Mouse (Mus musculus) ES-Bruce4 (cell line): ENCODE measurements around the gene Gm4353. TPM values are rescaled to one million over a fixed set of nuclear protein-coding genes. Genes with fewer than 3 reads are reported as not detected.
A peak's percentile ranks its signal among the peaks of the same experiment; 100 is the strongest.

Experiments
- H3K27ac ChIP-seq: 2 replicates; pipeline ENCODE4 v1.5.1; 2012; ENCODE audit warnings: low read length, inconsistent platforms; ENCODE audit not compliant: insufficient read depth
- H3K27me3 ChIP-seq: 2 replicates; pipeline ENCODE4 v1.6.1; 2012; ENCODE audit warnings: mild to moderate bottlenecking, low read length, inconsistent platforms; ENCODE audit not compliant: control insufficient read depth, poor library complexity, insufficient read depth, severe bottlenecking
- H3K36me3 ChIP-seq: 2 replicates; pipeline ENCODE4 v1.6.1; 2012; ENCODE audit warnings: inconsistent platforms, mild to moderate bottlenecking, low read length, moderate library complexity; ENCODE audit not compliant: control insufficient read depth, poor library complexity, insufficient read depth, severe bottlenecking
- H3K4me1 ChIP-seq: one replicate; pipeline ENCODE4 v1.8.1; 2011; ENCODE audit warnings: low read length; ENCODE audit not compliant: control insufficient read depth, insufficient read depth
- H3K4me3 ChIP-seq: 2 replicates; pipeline ENCODE4 v1.5.1; 2011; ENCODE audit warnings: low read depth, mild to moderate bottlenecking, low read length
- H3K9ac ChIP-seq: 2 replicates; pipeline ENCODE4 v1.6.1; 2012; ENCODE audit warnings: low read depth, mild to moderate bottlenecking, inconsistent platforms; ENCODE audit not compliant: poor library complexity, severe bottlenecking
- H3K9me3 ChIP-seq: replicated peaks from 2 replicates; pipeline ENCODE4 v1.6.1; 2012; ENCODE audit warnings: mild to moderate bottlenecking, low read length, inconsistent platforms; ENCODE audit not compliant: control insufficient read depth, poor library complexity, insufficient read depth, severe bottlenecking
- CTCF ChIP-seq: IDR thresholded peaks from one replicate; pipeline ENCODE4 v1.8.1; 2011; ENCODE audit warnings: low read depth, low read length
- EP300 ChIP-seq: IDR thresholded peaks from 2 replicates; pipeline ENCODE4 v1.6.1; 2011; ENCODE audit warnings: low read depth, low read length; ENCODE audit not compliant: insufficient read depth
- POLR2A ChIP-seq: IDR thresholded peaks from one replicate; pipeline ENCODE4 v1.8.1; 2011; ENCODE audit warnings: low read length; ENCODE audit not compliant: insufficient read depth
- polyA plus RNA-seq: library from polyadenylated mRNA; stranded (reverse); fragments of >200 nt; gene quantifications from 2 replicates; pipeline ENCODE4 v1.2.4, GENCODE M21; 2011; ENCODE audit warnings: low read depth; ENCODE audit not compliant: missing spikeins, insufficient read depth, insufficient read length

Gene Gm4353
- polyA plus RNA-seq, 1 experiment = 2.1 TPM

DNA sequence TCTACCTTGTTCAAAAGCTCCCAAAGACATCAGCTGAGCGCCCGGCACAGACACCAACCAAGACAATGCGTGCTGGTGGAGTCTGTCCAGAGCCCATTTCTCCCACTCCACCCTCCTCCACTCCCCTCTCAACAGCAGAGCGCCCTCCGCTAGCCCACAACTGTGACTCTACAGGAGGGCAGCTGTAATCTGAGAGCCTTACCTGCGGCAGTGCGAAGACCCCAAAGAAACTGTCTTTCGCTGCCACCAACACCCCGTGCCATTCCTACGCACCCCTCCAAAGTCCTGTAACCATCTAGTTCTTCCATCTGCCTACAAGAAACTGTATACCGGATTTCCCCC lies 45.3 kb downstream of the Gm4353 start, which contains the start of gene 1110004F10Rik:
Gene 1110004F10Rik (plus strand): TSS at position 202 of the 342 bp plus-strand sequence.
- Histone ChIP-seq H3K9me3 (no peaks in the 10 kb centered on the region), H3K4me3 (peak within 1 kb of the TSS; percentile 67), H3K9ac (no peak within 1 kb of the TSS), H3K36me3 (no peaks in the 10 kb centered on the region), H3K27ac (no peak within 1 kb of the TSS), H3K4me1 (peaks cover 2% of the 10 kb centered on the region), H3K27me3 (peaks cover 25% of the 10 kb centered on the region)
- TF ChIP-seq EP300 (no peak), CTCF (no peak), POLR2A (no peak)

DNA sequence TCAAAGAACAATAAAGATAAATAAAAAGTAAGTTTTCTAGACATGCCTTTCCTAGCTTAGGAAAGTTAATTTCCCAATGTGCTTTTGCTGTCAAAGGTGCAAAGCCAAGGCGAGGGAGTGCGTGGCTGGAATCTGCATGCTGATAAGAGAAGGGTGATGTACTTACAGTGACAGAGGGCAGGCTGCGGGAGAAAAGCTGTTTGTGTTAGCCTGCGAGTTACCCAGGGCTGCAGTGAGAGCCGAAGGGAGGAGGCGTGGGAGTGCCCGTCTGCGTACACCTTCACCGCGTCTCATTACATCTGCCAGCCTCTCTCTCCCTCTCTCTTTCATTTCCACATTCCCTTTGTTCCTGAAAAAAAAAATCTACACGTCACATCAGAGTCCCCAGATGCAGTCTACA lies 45.9 kb downstream of the Gm4353 start, which contains the start of gene Sox6:
Gene Sox6 (minus strand): TSS at position 286 of the 400 bp plus-strand sequence.
- Histone ChIP-seq H3K27ac (no peak within 1 kb of the TSS), H3K36me3 (no peaks in the 10 kb centered on the region), H3K9me3 (no peaks in the 10 kb centered on the region), H3K4me1 (peaks cover 2% of the 10 kb centered on the region), H3K9ac (no peak within 1 kb of the TSS), H3K4me3 (peak within 1 kb of the TSS; percentile 67), H3K27me3 (peaks cover 31% of the 10 kb centered on the region)
- TF ChIP-seq POLR2A (no peak), EP300 (no peak), CTCF (no peak)

- Histone ChIP-seq H3K27me3 (peaks cover 35% of the 10 kb centered on the region), H3K36me3 (no peaks in the 10 kb centered on the region), H3K27ac (no peak overlapping the region), H3K4me1 (peaks cover 2% of the 10 kb centered on the region), H3K9ac (no peak overlapping the region), H3K9me3 (no peaks in the 10 kb centered on the region), H3K4me3 (no peak overlapping the region)
- TF ChIP-seq POLR2A = no peak
- no peak for TF ChIP-seq EP300
- no peak for TF ChIP-seq CTCF
These were observed 46.4 kb downstream of the Gm4353 start for GRCm38 (mm10) chr7:116038024-116038423.

GRCm38 (mm10) chr7:116036591-116037555 lies 47.6 kb downstream of the Gm4353 start:
- Histone ChIP-seq H3K36me3 (no peaks in the 10 kb centered on the region), H3K27me3 (peaks cover 41% of the 10 kb centered on the region), H3K9ac (no peak overlapping the region), H3K27ac (no peak overlapping the region), H3K4me3 (no peak overlapping the region), H3K9me3 (no peaks in the 10 kb centered on the region), H3K4me1 (peaks cover 2% of the 10 kb centered on the region)
- no peak for TF ChIP-seq EP300
- no peak for TF ChIP-seq POLR2A
- TF ChIP-seq CTCF = no peak

GRCm38 (mm10) chr7:116035504-116035903 lies 48.9 kb downstream of the Gm4353 start:
- Histone ChIP-seq H3K4me1 (peaks cover 2% of the 10 kb centered on the region), H3K27me3 (peaks cover 50% of the 10 kb centered on the region), H3K27ac (no peak overlapping the region), H3K9me3 (no peaks in the 10 kb centered on the region), H3K36me3 (no peaks in the 10 kb centered on the region), H3K9ac (no peak overlapping the region), H3K4me3 (no peak overlapping the region)
- TF ChIP-seq POLR2A (no peak), EP300 (no peak)

DNA sequence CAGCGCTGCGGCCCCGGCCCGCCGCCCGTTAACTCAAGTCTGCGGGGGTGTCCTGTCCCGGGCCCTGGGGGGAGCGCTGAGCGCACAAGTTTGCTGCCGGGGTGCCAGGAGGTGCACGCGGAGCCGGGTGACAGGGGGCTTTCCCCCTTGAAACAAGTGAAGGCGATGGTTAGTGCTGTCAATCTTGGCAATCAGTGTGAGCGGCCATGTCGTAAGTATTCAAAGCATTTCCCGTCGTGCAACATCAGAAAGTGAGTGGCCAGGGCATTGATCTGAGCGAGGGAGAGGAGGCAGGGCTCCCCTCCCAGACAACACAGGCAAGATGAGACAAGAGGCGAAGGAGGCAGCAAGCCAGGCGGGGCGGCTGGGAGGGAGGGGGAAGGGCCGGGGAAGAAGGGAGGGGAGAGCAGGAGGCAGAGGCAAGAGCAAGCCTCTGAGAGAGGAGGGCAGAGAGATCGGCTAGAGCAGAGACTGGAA lies 50.1 kb downstream of the Gm4353 start:
- Histone ChIP-seq H3K4me1 (peaks cover 2% of the 10 kb centered on the region), H3K9ac (peak overlapping the region; percentile 48), H3K27ac (no peak overlapping the region)

More for the DNA sequence above, 50.1 kb downstream of the Gm4353 start:
- peaks cover 50% of the 10 kb centered on the region for H3K27me3 ChIP-seq
- H3K4me3 ChIP-seq = peak overlapping the region; percentile 43
- no peaks in the 10 kb centered on the region for H3K36me3 ChIP-seq
- H3K9me3 ChIP-seq = no peaks in the 10 kb centered on the region
- TF ChIP-seq CTCF = no peak
- TF ChIP-seq POLR2A = no peak
- TF ChIP-seq EP300 = no peak
